In genomic region chr5:44165854-44166253, GRCm38 (mm10) we compare ENCODE assay signal across 9 mouse cellular contexts.
A peak's percentile ranks its signal among the peaks of the same experiment; 100 is the strongest.
DNase-seq lines count a peak whose midpoint lies in the region; ATAC-seq and TF ChIP-seq lines count a peak whose summit lies in the region.
"Had no signal": no experiment of that assay in that cellular context is flagged by ENCODE, and none has a peak within 500 bp of the region (broad histone marks: within the 10 kb centered on the region; RNA-seq: fewer than 3 reads in every experiment).

No protein-coding gene starts in this region.

- 46% methylated on average over 2 of the region's 2 CpGs for WGBS in intestine, embryonic 15.5 days
- WGBS in heart, embryonic 10.5 days = 33% methylated on average over 2 of the region's 2 CpGs

- no peaks in the 10 kb centered on the region for H3K27me3 ChIP-seq in E14TG2a.4 (ENCODE audit: insufficient read depth, low read length)
- no peaks in the 10 kb centered on the region for H3K27me3 ChIP-seq in intestine, embryonic 15.5 days (replicated peaks)
- H3K27me3 ChIP-seq in heart, embryonic 10.5 days (ENCODE audit: insufficient read depth, poor library complexity, severe bottlenecking) = no peaks in the 10 kb centered on the region
- H3K27me3 ChIP-seq: midbrain, embryonic 12.5 days had no signal

- H3K27ac ChIP-seq in intestine, embryonic 15.5 days = no peak overlapping the region
- no peak overlapping the region for H3K27ac ChIP-seq in heart, embryonic 10.5 days
- H3K27ac ChIP-seq: midbrain, embryonic 12.5 days had no signal

- TF ChIP-seq CTCF in E14TG2a.4 (conservative IDR thresholded peaks at IDR 0.05; ENCODE audit: low read length) = peak; percentile 6; the same call in 1 of the 2 replicates

- H3K9me3 ChIP-seq in E14TG2a.4 (ENCODE audit: low read length) = no peaks in the 10 kb centered on the region
- H3K9me3 ChIP-seq in intestine, embryonic 15.5 days = no peaks in the 10 kb centered on the region
- no peaks in the 10 kb centered on the region for H3K9me3 ChIP-seq in heart, embryonic 10.5 days
- H3K9me3 ChIP-seq: midbrain, embryonic 12.5 days had no signal

- H3K9ac ChIP-seq in intestine, embryonic 15.5 days = no peak overlapping the region
- H3K9ac ChIP-seq: midbrain, embryonic 12.5 days had no signal

- 0 out of 2 replicates have a peak, but pooled peaks cover 4% of the 10 kb centered on the region for H3K36me3 ChIP-seq in E14TG2a.4 (ENCODE audit: insufficient read depth, low read length)
- no peaks in the 10 kb centered on the region for H3K36me3 ChIP-seq in intestine, embryonic 15.5 days
- no peaks in the 10 kb centered on the region for H3K36me3 ChIP-seq in heart, embryonic 10.5 days
- H3K36me3 ChIP-seq: midbrain, embryonic 12.5 days had no signal

- peak; percentile 28 for DNase-seq in kidney, adult 18-20 months
- DNase-seq in kidney, adult 11 months = no peak
- DNase-seq in adrenal gland, postnatal 36 days = peak; percentile 35 to 37
- DNase-seq in retina, postnatal 1 day = peak; percentile 52
- DNase-seq in right cerebral cortex, postnatal 10 days (ENCODE audit: low spot score in 2 of 2) = no peak
- DNase-seq in heart, embryonic 10.5 days (ENCODE audit: low spot score) = no peak

- H3K4me3 ChIP-seq in E14TG2a.4 (replicated peaks; ENCODE audit: low read length) = no peak overlapping the region
- no peak overlapping the region for H3K4me3 ChIP-seq in intestine, embryonic 15.5 days (replicated peaks)
- H3K4me3 ChIP-seq in heart, embryonic 10.5 days = no peak overlapping the region
- H3K4me3 ChIP-seq: midbrain, embryonic 12.5 days had no signal

- H3K4me2 ChIP-seq in intestine, embryonic 15.5 days (replicated peaks) = no peak overlapping the region
- H3K4me2 ChIP-seq: midbrain, embryonic 12.5 days had no signal

- 0 out of 2 replicates have a peak, but pooled peaks have one; percentile 14 for ATAC-seq in intestine, embryonic 15.5 days

- peaks cover 7% of the 10 kb centered on the region for H3K4me1 ChIP-seq in E14TG2a.4 (replicated peaks; ENCODE audit: low read depth, low read length)
- no peaks in the 10 kb centered on the region for H3K4me1 ChIP-seq in intestine, embryonic 15.5 days (replicated peaks)
- no peaks in the 10 kb centered on the region; the same call in 1 of the 2 replicates for H3K4me1 ChIP-seq in heart, embryonic 10.5 days
- H3K4me1 ChIP-seq: midbrain, embryonic 12.5 days had no signal

Comparison
In these comparisons a context has a peak if more than half of its experiments do, and no peak if none do; other contexts are left out.
1. DNase-seq: peak in kidney, adult 18-20 months (single experiment), adrenal gland, postnatal 36 days (2 of 2) and retina, postnatal 1 day (single experiment); none in kidney, adult 11 months (single experiment), right cerebral cortex, postnatal 10 days (0 of 2) and heart, embryonic 10.5 days (single experiment).